Mouse (Mus musculus): Measurements from ENCODE around the gene Paqr7. TPM values are rescaled to one million over a fixed set of nuclear protein-coding genes. Genes with fewer than 3 reads are reported as not detected.

Gene Paqr7
- total and polyA plus RNA-seq, 3 experiments = 0.43 to 2.7 (median 0.89) TPM

GRCm38 (mm10) chr4:134555956-134556580, 59.6 kb downstream of the Paqr7 start:
- Histone ChIP-seq H3K27me3 (replicated peaks) (no peaks in the 10 kb centered on the region), H3K27ac (ENCODE audit: insufficient read depth, low read depth) (no peak overlapping the region), H3K79me2 (replicated peaks; ENCODE audit: control insufficient read depth, extremely low read depth, insufficient read depth, poor library complexity, severe bottlenecking) (no peaks in the 10 kb centered on the region), H3K4me1 (ENCODE audit: control insufficient read depth in 1 of 2, insufficient read depth in 2 of 2) (peaks cover 0 to 32% of the 10 kb centered on the region in 2 experiments; a peak in 2 of 4 replicates), H3K9ac (ENCODE audit: insufficient read depth, low read depth) (no peak overlapping the region), H3K4me2 (ENCODE audit: insufficient read depth, low read depth, poor library complexity, severe bottlenecking) (no peak overlapping the region), H3K9me3 (replicated peaks; ENCODE audit: low read length) (peaks cover under 1% of the 10 kb centered on the region), H3K36me3 (replicated peaks in 1 of 2; ENCODE audit: control insufficient read depth in 1 of 2, insufficient read depth in 1 of 2, low read length in 1 of 2) (no peaks in the 10 kb centered on the region), H3K4me3 (replicated peaks in 1 of 3; ENCODE audit: low read depth in 2 of 3, low read length in 2 of 3, poor library complexity in 1 of 3) (no peak overlapping the region)
- DNase-seq (ENCODE audit: extremely low read depth) = peak; percentile 24
- in situ Hi-C loops (cut with MboI; ENCODE audit: low pct_ligation_motif_present, low pct_unique_long_range_greater_than_20kb, low sequenced_read_pairs) = no loop called here
- TF ChIP-seq SMC3 (IDR thresholded peaks at IDR 0.05; ENCODE audit: low read depth, low read length) (peak; percentile 19; the same call in 1 of the 2 replicates), ZKSCAN1 (IDR thresholded peaks at IDR 0.05; ENCODE audit: borderline replicate concordance, low read depth, low read length) (peak; percentile 40), RAD21 (IDR thresholded peaks at IDR 0.05; ENCODE audit: low read depth, low read length) (peak; percentile 15), CTCF (conservative IDR thresholded peaks at IDR 0.05 in 1 of 2, IDR thresholded peaks at IDR 0.05 in 1 of 2; ENCODE audit: low read depth in 2 of 2, low read length in 2 of 2) (peak in 1 of 2 experiments; percentile 39; a peak in 2 of 4 replicates), NRF1 (IDR thresholded peaks at IDR 0.05; ENCODE audit: low read depth, low read length) (no peak)
- dilution Hi-C loops (cut with MboI; ENCODE audit: extremely low pct_ligation_motif_present, extremely low pct_unique_long_range_greater_than_20kb, low sequenced_read_pairs) = no loop called here

DNA sequence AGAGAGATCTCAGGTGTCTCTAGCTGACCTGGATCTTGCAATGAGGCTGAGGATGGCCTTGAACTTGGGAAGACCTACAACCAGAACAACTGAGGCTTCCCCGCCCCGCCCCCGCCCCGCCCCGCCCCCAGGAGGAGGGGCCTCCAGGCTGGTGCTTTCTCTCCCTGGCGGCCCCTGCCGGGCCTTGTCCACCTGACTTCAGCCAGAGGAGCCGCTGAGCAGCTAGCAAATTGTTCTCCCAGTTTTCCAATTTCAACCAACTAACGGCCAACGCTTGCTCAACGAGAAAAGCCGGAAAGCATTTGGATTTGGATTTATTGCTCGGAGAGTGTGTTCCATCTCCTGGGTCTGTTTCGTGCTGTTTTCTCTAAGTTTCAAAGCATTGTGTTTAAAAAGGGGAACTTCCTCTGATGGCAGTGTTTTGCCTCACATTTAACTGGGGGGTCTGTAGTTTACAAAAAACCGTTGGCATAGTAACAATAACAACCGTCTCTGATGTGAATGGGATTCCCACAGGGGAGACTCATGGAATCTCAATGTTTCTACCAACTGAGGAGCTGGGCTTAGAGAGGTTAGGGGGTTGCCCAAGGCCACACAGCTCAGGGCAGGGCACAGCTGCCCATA, 61.2 kb downstream of the Paqr7 start:
- Histone ChIP-seq H3K27ac (ENCODE audit: insufficient read depth, low read depth) (no peak overlapping the region), H3K36me3 (replicated peaks in 1 of 2; ENCODE audit: control insufficient read depth in 1 of 2, insufficient read depth in 1 of 2, low read length in 1 of 2) (no peaks in the 10 kb centered on the region), H3K4me1 (ENCODE audit: control insufficient read depth in 1 of 2, insufficient read depth in 2 of 2) (peaks cover 0 to 35% of the 10 kb centered on the region in 2 experiments; a peak in 2 of 4 replicates), H3K27me3 (replicated peaks) (no peaks in the 10 kb centered on the region), H3K9me3 (replicated peaks; ENCODE audit: low read length) (no peaks in the 10 kb centered on the region), H3K9ac (ENCODE audit: insufficient read depth, low read depth) (no peak overlapping the region), H3K79me2 (replicated peaks; ENCODE audit: control insufficient read depth, extremely low read depth, insufficient read depth, poor library complexity, severe bottlenecking) (no peaks in the 10 kb centered on the region), H3K4me3 (replicated peaks in 1 of 3; ENCODE audit: low read depth in 2 of 3, low read length in 2 of 3, poor library complexity in 1 of 3) (no peak overlapping the region), H3K4me2 (ENCODE audit: insufficient read depth, low read depth, poor library complexity, severe bottlenecking) (no peak overlapping the region)
- no peak for DNase-seq (ENCODE audit: extremely low read depth)
- in situ Hi-C loops (cut with MboI; ENCODE audit: low pct_ligation_motif_present, low pct_unique_long_range_greater_than_20kb, low sequenced_read_pairs) = no loop called here
- dilution Hi-C loops (cut with MboI; ENCODE audit: extremely low pct_ligation_motif_present, extremely low pct_unique_long_range_greater_than_20kb, low sequenced_read_pairs) = no loop called here
- TF ChIP-seq MAX (IDR thresholded peaks at IDR 0.05; ENCODE audit: low read length) (no peak), MYC (IDR thresholded peaks at IDR 0.05; ENCODE audit: low read depth, low read length) (no peak), RAD21 (IDR thresholded peaks at IDR 0.05; ENCODE audit: low read depth, low read length) (no peak), POLR2A (IDR thresholded peaks at IDR 0.05; ENCODE audit: low read depth, low read length) (no peak), RCOR1 (conservative IDR thresholded peaks at IDR 0.05; ENCODE audit: low read depth, low read length) (no peak), MEF2A (IDR thresholded peaks at IDR 0.05; ENCODE audit: borderline replicate concordance, low read depth, low read length) (no peak), TBP (conservative IDR thresholded peaks at IDR 0.05; ENCODE audit: low read depth, low read length) (no peak), UBTF (IDR thresholded peaks at IDR 0.05; ENCODE audit: low read depth, low read length) (no peak), CHD2 (IDR thresholded peaks at IDR 0.05; ENCODE audit: low read length) (no peak), BHLHE40 (IDR thresholded peaks at IDR 0.05; ENCODE audit: low read depth, low read length) (no peak), CTCF (conservative IDR thresholded peaks at IDR 0.05 in 1 of 2, IDR thresholded peaks at IDR 0.05 in 1 of 2; ENCODE audit: low read depth in 2 of 2, low read length in 2 of 2) (no peak), MAFK (IDR thresholded peaks at IDR 0.05; ENCODE audit: insufficient replicate concordance, low read length) (no peak), E2F4 (IDR thresholded peaks at IDR 0.05; ENCODE audit: insufficient replicate concordance, low read depth, low read length) (no peak), KAT2A (IDR thresholded peaks at IDR 0.05; ENCODE audit: insufficient replicate concordance, low read length) (no peak), PAX5 (IDR thresholded peaks at IDR 0.05; ENCODE audit: low read length) (no peak), TCF12 (IDR thresholded peaks at IDR 0.05; ENCODE audit: low read depth, low read length) (no peak), NELFE (IDR thresholded peaks at IDR 0.05; ENCODE audit: low read depth, low read length) (no peak), SMC3 (IDR thresholded peaks at IDR 0.05; ENCODE audit: low read depth, low read length) (no peak), IRF4 (IDR thresholded peaks at IDR 0.05; ENCODE audit: low read depth, low read length) (no peak), JUN (IDR thresholded peaks at IDR 0.05; ENCODE audit: insufficient read depth, low read depth, low read length) (no peak)
